Mouse (Mus musculus) CH12.LX (cell line): Measurements from ENCODE around the gene Wdr95. TPM values are rescaled to one million over a fixed set of nuclear protein-coding genes. Genes with fewer than 3 reads are reported as not detected.

Experiments used
- DNase-seq: peaks from one replicate; pipeline ENCODE4 v3.0.0-alpha.2; 2013; ENCODE audit errors: extremely low read depth
- H3K27ac ChIP-seq: 2 replicates; pipeline ENCODE4 v1.5.1; 2012; ENCODE audit warnings: low read depth, mild to moderate bottlenecking, control low read depth, moderate library complexity; ENCODE audit not compliant: insufficient read depth
- H3K27me3 ChIP-seq: replicated peaks from 2 replicates; pipeline ENCODE3; 2012; ENCODE audit warnings: inconsistent platforms
- H3K36me3 ChIP-seq, 2 experiments: replicated peaks in 1 of 2; 2 replicates each; pipeline versions ENCODE3 to v1.6.1; 2012; ENCODE audit warnings: inconsistent platforms in 1 of 2, low read length in 1 of 2, mild to moderate bottlenecking in 1 of 2, mixed read lengths in 1 of 2, moderate library complexity in 1 of 2; ENCODE audit not compliant: control insufficient read depth in 1 of 2, insufficient read depth in 1 of 2
- H3K4me1 ChIP-seq, 2 experiments: 2 replicates each; pipeline ENCODE4 v1.6.1; 2012; ENCODE audit warnings: inconsistent platforms in 1 of 2, moderate library complexity in 1 of 2; ENCODE audit not compliant: insufficient read depth in 2 of 2, control insufficient read depth in 1 of 2
- H3K4me2 ChIP-seq: 2 replicates; pipeline ENCODE4 v1.6.1; 2012; ENCODE audit warnings: low read depth, mild to moderate bottlenecking, control low read depth; ENCODE audit not compliant: poor library complexity, insufficient read depth, severe bottlenecking
- H3K4me3 ChIP-seq, 3 experiments: fragments of 150-350 bp in 1 of 3; sonication (generic) in 1 of 3; replicated peaks in 1 of 3; 2 replicates each; pipeline versions ENCODE3 to v1.5.1; 2011 to 2012; ENCODE audit warnings: low read depth in 2 of 3, low read length in 2 of 3, mild to moderate bottlenecking in 2 of 3, moderate library complexity in 2 of 3, control low read depth in 1 of 3, improper control_type of control experiment in 1 of 3, inconsistent platforms in 1 of 3, mixed read lengths in 1 of 3; ENCODE audit not compliant: poor library complexity in 1 of 3
- H3K79me2 ChIP-seq: replicated peaks from 2 replicates; pipeline ENCODE4 v1.6.1; 2012; ENCODE audit warnings: mild to moderate bottlenecking, moderate library complexity; ENCODE audit not compliant: control insufficient read depth, poor library complexity, insufficient read depth, severe bottlenecking; ENCODE audit errors: extremely low read depth
- H3K9ac ChIP-seq: 2 replicates; pipeline ENCODE4 v1.6.1; 2012; ENCODE audit warnings: low read depth, mild to moderate bottlenecking, control low read depth, moderate library complexity; ENCODE audit not compliant: insufficient read depth
- H3K9me3 ChIP-seq: replicated peaks from 2 replicates; pipeline ENCODE3; 2012; ENCODE audit warnings: low read length, inconsistent platforms, mixed read lengths
- CHD1 ChIP-seq: IDR thresholded peaks from 2 replicates; pipeline ENCODE4 v1.6.1; 2012; ENCODE audit warnings: low read depth, low read length, improper control_type of control experiment, inconsistent platforms
- CHD2 ChIP-seq: IDR thresholded peaks from 2 replicates; pipeline ENCODE4 v1.6.1; 2011; ENCODE audit warnings: low read length, improper control_type of control experiment
- CTCF ChIP-seq, 2 experiments: IDR thresholded peaks in 1 of 2; conservative IDR thresholded peaks in 1 of 2; 2 replicates each; pipeline ENCODE4 v1.5.1; 2011 to 2012; ENCODE audit warnings: low read depth in 2 of 2, low read length in 2 of 2, improper control_type of control experiment in 1 of 2, inconsistent platforms in 1 of 2, mild to moderate bottlenecking in 1 of 2, moderate library complexity in 1 of 2
- E2F4 ChIP-seq: IDR thresholded peaks from 2 replicates; pipeline ENCODE4 v1.6.1; 2011; ENCODE audit warnings: low read depth, low read length, improper control_type of control experiment; ENCODE audit not compliant: insufficient replicate concordance
- ELF1 ChIP-seq: IDR thresholded peaks from 2 replicates; pipeline ENCODE4 v1.6.1; 2014; ENCODE audit warnings: low read depth, mild to moderate bottlenecking, inconsistent platforms, low read length, improper control_type of control experiment
- EP300 ChIP-seq: IDR thresholded peaks from 2 replicates; pipeline ENCODE4 v1.6.1; 2011; ENCODE audit warnings: low read length, improper control_type of control experiment
- ETS1 ChIP-seq: conservative IDR thresholded peaks from 2 replicates; pipeline ENCODE4 v1.6.1; 2012; ENCODE audit warnings: low read depth, mild to moderate bottlenecking, inconsistent platforms, low read length, improper control_type of control experiment, moderate library complexity
- GABPA ChIP-seq: IDR thresholded peaks from 2 replicates; pipeline ENCODE4 v1.6.1; 2012; ENCODE audit warnings: low read depth, low read length, improper control_type of control experiment, inconsistent platforms; ENCODE audit not compliant: insufficient replicate concordance
- IRF4 ChIP-seq: IDR thresholded peaks from 2 replicates; pipeline ENCODE4 v1.6.1; 2014; ENCODE audit warnings: low read depth, mild to moderate bottlenecking, inconsistent platforms, low read length, improper control_type of control experiment
- JUN ChIP-seq: IDR thresholded peaks from 2 replicates; pipeline ENCODE4 v1.6.1; 2011; ENCODE audit warnings: low read depth, mild to moderate bottlenecking, low read length, improper control_type of control experiment, moderate library complexity; ENCODE audit not compliant: insufficient read depth
- JUND ChIP-seq: conservative IDR thresholded peaks from 2 replicates; pipeline ENCODE4 v1.6.1; 2011; ENCODE audit warnings: low read depth, low read length, improper control_type of control experiment
- KAT2A ChIP-seq: IDR thresholded peaks from 2 replicates; pipeline ENCODE4 v1.6.1; 2012; ENCODE audit warnings: low read length, improper control_type of control experiment, inconsistent platforms; ENCODE audit not compliant: insufficient replicate concordance
- MAFK ChIP-seq: IDR thresholded peaks from 2 replicates; pipeline ENCODE4 v1.6.1; 2011; ENCODE audit warnings: low read length, improper control_type of control experiment; ENCODE audit not compliant: insufficient replicate concordance
- MAZ ChIP-seq: IDR thresholded peaks from 2 replicates; pipeline ENCODE4 v1.6.1; 2012; ENCODE audit warnings: low read depth, mild to moderate bottlenecking, inconsistent platforms, low read length, improper control_type of control experiment, moderate library complexity
- MEF2A ChIP-seq: IDR thresholded peaks from 2 replicates; pipeline ENCODE4 v1.6.1; 2014; ENCODE audit warnings: low read depth, mild to moderate bottlenecking, inconsistent platforms, low read length, improper control_type of control experiment, borderline replicate concordance
- NELFE ChIP-seq: IDR thresholded peaks from 2 replicates; pipeline ENCODE4 v1.6.1; 2011; ENCODE audit warnings: low read depth, low read length, improper control_type of control experiment
- NRF1 ChIP-seq: IDR thresholded peaks from 2 replicates; pipeline ENCODE4 v1.6.1; 2014; ENCODE audit warnings: low read depth, mild to moderate bottlenecking, inconsistent platforms, low read length, improper control_type of control experiment, moderate library complexity
- PAX5 ChIP-seq: IDR thresholded peaks from 2 replicates; pipeline ENCODE4 v1.6.1; 2012; ENCODE audit warnings: low read length, inconsistent platforms, mixed read lengths
- POLR2A ChIP-seq: IDR thresholded peaks from 2 replicates; pipeline ENCODE4 v1.6.1; 2011; ENCODE audit warnings: low read depth, mild to moderate bottlenecking, improper control_type of control experiment, low read length
- POLR2AphosphoS2 ChIP-seq: IDR thresholded peaks from 2 replicates; pipeline ENCODE4 v1.6.1; 2011; ENCODE audit warnings: low read depth, low read length, improper control_type of control experiment
- RAD21 ChIP-seq: IDR thresholded peaks from 2 replicates; pipeline ENCODE4 v1.6.1; 2011; ENCODE audit warnings: low read depth, mild to moderate bottlenecking, low read length, improper control_type of control experiment, moderate library complexity
- RCOR1 ChIP-seq: conservative IDR thresholded peaks from 2 replicates; pipeline ENCODE4 v1.6.1; 2012; ENCODE audit warnings: low read depth, mild to moderate bottlenecking, inconsistent platforms, low read length, improper control_type of control experiment
- SIN3A ChIP-seq: IDR thresholded peaks from 2 replicates; pipeline ENCODE4 v1.6.1; 2012; ENCODE audit warnings: low read length, improper control_type of control experiment, inconsistent platforms
- SMC3 ChIP-seq: IDR thresholded peaks from 2 replicates; pipeline ENCODE4 v1.6.1; 2011; ENCODE audit warnings: low read depth, low read length, improper control_type of control experiment
- TBP ChIP-seq: conservative IDR thresholded peaks from 2 replicates; pipeline ENCODE4 v1.6.1; 2011; ENCODE audit warnings: low read depth, low read length, improper control_type of control experiment
- USF1 ChIP-seq: IDR thresholded peaks from 2 replicates; pipeline ENCODE4 v1.6.1; 2014; ENCODE audit warnings: low read depth, mild to moderate bottlenecking, inconsistent platforms, low read length, improper control_type of control experiment
- ZKSCAN1 ChIP-seq: IDR thresholded peaks from 2 replicates; pipeline ENCODE4 v1.6.1; 2012; ENCODE audit warnings: low read depth, inconsistent platforms, low read length, improper control_type of control experiment, borderline replicate concordance
- ZMIZ1 ChIP-seq: IDR thresholded peaks from 2 replicates; pipeline ENCODE4 v1.6.1; 2012; ENCODE audit warnings: low read depth, mild to moderate bottlenecking, inconsistent platforms, low read length, improper control_type of control experiment
- ZNF384 ChIP-seq: IDR thresholded peaks from 2 replicates; pipeline ENCODE4 v1.6.1; 2012; ENCODE audit warnings: low read depth, low read length, improper control_type of control experiment, inconsistent platforms
- dilution Hi-C: fragments of 300-500 bp; cut with MboI; formaldehyde crosslinking; loops from 2 replicates; pipeline ENCODE4 v1.14.3; 2020; ENCODE audit warnings: low sequenced_read_pairs; ENCODE audit not compliant: extremely low pct_unique_long_range_greater_than_20kb, extremely low pct_ligation_motif_present
- in situ Hi-C: fragments of 300-500 bp; cut with MboI; formaldehyde crosslinking; loops from 3 replicates; pipeline ENCODE4 v1.14.3; 2019; ENCODE audit warnings: low sequenced_read_pairs, low pct_ligation_motif_present, low pct_unique_long_range_greater_than_20kb, mixed read lengths
- polyA plus RNA-seq: library from polyadenylated mRNA; unstranded; fragments of >175 nt; gene quantifications from 2 replicates; pipeline ENCODE4 v1.2.1, GENCODE M21; 2012; ENCODE audit warnings: low read depth; ENCODE audit not compliant: insufficient read length
- total RNA-seq, 2 experiments: library from RNA; depleted of rRNA; stranded (reverse); fragments of 300-350 nt in 1 of 2; fragments of >200 nt in 1 of 2; gene quantifications; 2 replicates each; pipeline ENCODE4 v1.2.3; 2012 to 2014

The Wdr95 gene
- total and polyA plus RNA-seq, 3 experiments, result not detected

DNA sequence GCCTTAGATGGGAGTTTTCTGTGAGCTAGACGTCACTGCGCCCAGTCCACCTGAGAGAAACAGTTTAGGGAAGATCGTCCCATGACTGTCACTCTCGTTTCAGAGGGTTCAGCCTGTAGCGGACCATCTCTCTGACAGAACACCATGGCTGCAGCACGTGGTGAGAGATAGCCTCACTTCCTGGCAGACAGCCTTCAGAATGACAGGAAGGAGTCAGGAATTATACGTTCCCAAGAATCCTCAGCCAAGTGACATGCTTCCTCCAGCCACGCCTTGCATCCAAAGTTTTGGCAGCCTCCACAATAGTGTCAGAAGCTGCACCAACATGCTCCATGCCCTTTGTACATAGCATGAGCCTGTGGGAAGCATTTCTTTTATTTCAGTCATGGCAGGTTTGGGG is 10.1 kb downstream of the Wdr95 start:
- TF ChIP-seq CHD1, result no peak
- no peak for TF ChIP-seq IRF4
- TF ChIP-seq ETS1, result no peak
- TF ChIP-seq TBP, result no peak
- TF ChIP-seq POLR2A, result no peak
- no peak for TF ChIP-seq JUN
- no peak for TF ChIP-seq GABPA
- no peaks in the 10 kb centered on the region for H3K27me3 ChIP-seq

DNA sequence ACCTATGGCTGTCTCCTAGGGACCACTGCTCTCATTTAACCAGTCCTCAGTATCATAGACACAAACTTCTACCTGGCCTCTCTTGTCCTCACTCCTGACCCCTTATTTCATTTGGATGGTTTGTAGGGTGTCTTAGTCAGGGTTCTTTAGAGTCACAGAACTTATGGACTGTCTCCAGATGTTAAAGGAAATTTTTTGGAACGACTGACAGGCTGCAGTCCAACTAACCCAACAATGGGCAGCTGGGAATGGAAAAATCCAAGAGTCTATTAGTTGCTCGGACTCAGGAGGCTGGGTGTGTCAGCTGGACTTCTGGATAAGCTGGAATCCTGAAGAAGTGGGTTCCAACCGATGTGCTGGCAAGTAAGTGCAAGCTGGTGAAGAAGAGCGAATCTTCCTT is 10.6 kb downstream of the Wdr95 start:
- H3K9ac ChIP-seq, result no peak overlapping the region

More for the DNA sequence above, 10.1 kb downstream of the Wdr95 start:
- peaks cover 0 to 7% of the 10 kb centered on the region in 2 experiments; a peak in 2 of 4 replicates for H3K4me1 ChIP-seq
- H3K79me2 ChIP-seq, result no peaks in the 10 kb centered on the region
- in situ Hi-C loops, result no loop called here
- H3K4me2 ChIP-seq, result no peak overlapping the region
- no peak for DNase-seq
- H3K4me3 ChIP-seq, result no peak overlapping the region
- H3K9me3 ChIP-seq, result no peaks in the 10 kb centered on the region
- dilution Hi-C loops, result no loop called here
- no peak overlapping the region for H3K9ac ChIP-seq
- H3K36me3 ChIP-seq, result no peaks in the 10 kb centered on the region
- no peak overlapping the region for H3K27ac ChIP-seq

DNA sequence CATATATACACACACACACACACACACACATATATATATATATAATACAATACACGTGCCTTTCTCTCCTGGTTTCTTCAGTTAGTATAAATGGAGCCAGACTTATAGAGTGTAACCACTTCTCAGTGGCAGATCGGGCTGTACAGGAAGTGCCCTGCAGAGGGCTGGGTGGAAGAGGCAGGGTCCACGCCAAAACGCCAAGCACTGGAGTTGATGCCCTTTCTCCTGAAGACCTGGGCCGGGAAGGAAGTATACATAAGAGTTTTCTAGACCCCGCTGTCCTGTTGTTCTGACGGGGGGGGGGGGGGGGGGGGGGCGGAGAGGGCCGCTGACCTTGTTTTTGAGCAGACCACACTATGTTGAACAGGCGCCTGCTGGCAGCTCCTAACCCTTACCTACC is 22.7 kb downstream of the Wdr95 start:
- no peak overlapping the region for H3K4me2 ChIP-seq
- in situ Hi-C loops (no loop called here), dilution Hi-C loops (no loop called here)
- H3K79me2 ChIP-seq, result no peaks in the 10 kb centered on the region
- no peaks in the 10 kb centered on the region for H3K27me3 ChIP-seq
- H3K4me3 ChIP-seq, result no peak overlapping the region
- no peak for DNase-seq
- no peak overlapping the region for H3K27ac ChIP-seq
- H3K9ac ChIP-seq, result no peak overlapping the region
- TF ChIP-seq JUND, result no peak
- TF ChIP-seq CHD2, result no peak
- TF ChIP-seq IRF4, result no peak
- TF ChIP-seq PAX5, result no peak
- TF ChIP-seq GABPA, result no peak
- TF ChIP-seq SMC3, result no peak
- no peak for TF ChIP-seq ELF1
- TF ChIP-seq MAZ, result no peak
- TF ChIP-seq KAT2A, result no peak
- no peak for TF ChIP-seq ZNF384
- no peak for TF ChIP-seq EP300
- TF ChIP-seq MEF2A, result no peak
- no peak for TF ChIP-seq POLR2A
- no peak for TF ChIP-seq E2F4
- no peak for TF ChIP-seq ZKSCAN1
- no peak for TF ChIP-seq MAFK
- H3K9me3 ChIP-seq, result no peaks in the 10 kb centered on the region
- no peaks in the 10 kb centered on the region for H3K4me1 ChIP-seq
- no peaks in the 10 kb centered on the region for H3K36me3 ChIP-seq

More for the DNA sequence above, 10.6 kb downstream of the Wdr95 start:
- no peak overlapping the region for H3K27ac ChIP-seq
- in situ Hi-C loops, result no loop called here
- no peak for TF ChIP-seq POLR2AphosphoS2
- TF ChIP-seq ZMIZ1, result no peak
- no peak for TF ChIP-seq CHD2
- no peak for TF ChIP-seq TBP
- TF ChIP-seq POLR2A, result no peak
- no peak for TF ChIP-seq GABPA
- no peak for TF ChIP-seq RAD21
- no peak for TF ChIP-seq RCOR1
- no peak for TF ChIP-seq CTCF (conservative IDR thresholded peaks at IDR 0.05 in 1 of 2, IDR thresholded peaks at IDR 0.05 in 1 of 2; ENCODE audit: low read depth in 2 of 2, low read length in 2 of 2)
- TF ChIP-seq MEF2A, result no peak
- TF ChIP-seq USF1, result no peak
- TF ChIP-seq NELFE, result no peak
- no peak for TF ChIP-seq SMC3
- TF ChIP-seq EP300, result no peak
- TF ChIP-seq NRF1, result no peak
- no peak for TF ChIP-seq SIN3A
- TF ChIP-seq MAFK, result no peak
- no peak for TF ChIP-seq ETS1
- no peaks in the 10 kb centered on the region for H3K79me2 ChIP-seq
- no peaks in the 10 kb centered on the region for H3K9me3 ChIP-seq
- no peaks in the 10 kb centered on the region for H3K36me3 ChIP-seq
- peaks cover 0 to 7% of the 10 kb centered on the region in 2 experiments; a peak in 2 of 4 replicates for H3K4me1 ChIP-seq
- no peak overlapping the region for H3K4me2 ChIP-seq
- dilution Hi-C loops, result no loop called here
- no peak overlapping the region for H3K4me3 ChIP-seq
- no peaks in the 10 kb centered on the region for H3K27me3 ChIP-seq
- DNase-seq, result no peak
